Mouse (Mus musculus): ENCODE results near the gene Polr2f. TPM values are rescaled to one million over a fixed set of nuclear protein-coding genes. Genes with fewer than 3 reads are reported as not detected.

Gene Polr2f
- polyA plus RNA-seq, 1 experiment, result 107 TPM

- Histone ChIP-seq H3K4me3 (ENCODE audit: insufficient read depth, low read length) (no peak overlapping the region), H3K27ac (ENCODE audit: insufficient read depth, low read depth, low read length) (no peak overlapping the region), H3K4me1 (ENCODE audit: control insufficient read depth, insufficient read depth, low read length) (no peaks in the 10 kb centered on the region)
- no peak for TF ChIP-seq CTCF (IDR thresholded peaks at IDR 0.05; ENCODE audit: low read depth, low read length)
- TF ChIP-seq POLR2A (IDR thresholded peaks at IDR 0.05; ENCODE audit: borderline replicate concordance, low read depth, low read length), result no peak
These were observed 40.4 kb upstream of the Polr2f start for GRCm38 (mm10) chr15:79100391-79100790.

- TF ChIP-seq POLR2A (IDR thresholded peaks at IDR 0.05; ENCODE audit: borderline replicate concordance, low read depth, low read length), result no peak
- H3K4me3 ChIP-seq (ENCODE audit: insufficient read depth, low read length), result no peak overlapping the region
- H3K27ac ChIP-seq (ENCODE audit: insufficient read depth, low read depth, low read length), result no peak overlapping the region
These were observed 39.3 kb upstream of the Polr2f start for GRCm38 (mm10) chr15:79101531-79101930.

GRCm38 (mm10) chr15:79103264-79103663 lies 37.5 kb upstream of the Polr2f start:
- Histone ChIP-seq H3K27ac (ENCODE audit: insufficient read depth, low read depth, low read length) (no peak overlapping the region), H3K4me1 (ENCODE audit: control insufficient read depth, insufficient read depth, low read length) (peaks cover 9% of the 10 kb centered on the region), H3K4me3 (ENCODE audit: insufficient read depth, low read length) (no peak overlapping the region)
- TF ChIP-seq CTCF (IDR thresholded peaks at IDR 0.05; ENCODE audit: low read depth, low read length) (no peak), POLR2A (IDR thresholded peaks at IDR 0.05; ENCODE audit: borderline replicate concordance, low read depth, low read length) (no peak)

More at GRCm38 (mm10) chr15:79101531-79101930, 39.3 kb upstream of the Polr2f start:
- no peaks in the 10 kb centered on the region for H3K4me1 ChIP-seq (ENCODE audit: control insufficient read depth, insufficient read depth, low read length)

- peaks cover 21% of the 10 kb centered on the region for H3K4me1 ChIP-seq (ENCODE audit: control insufficient read depth, insufficient read depth, low read length)
- no peak overlapping the region for H3K27ac ChIP-seq (ENCODE audit: insufficient read depth, low read depth, low read length)
- no peak for TF ChIP-seq POLR2A (IDR thresholded peaks at IDR 0.05; ENCODE audit: borderline replicate concordance, low read depth, low read length)
- TF ChIP-seq CTCF (IDR thresholded peaks at IDR 0.05; ENCODE audit: low read depth, low read length), result no peak
- H3K4me3 ChIP-seq (ENCODE audit: insufficient read depth, low read length), result no peak overlapping the region
These were observed 35.0 kb upstream of the Polr2f start for GRCm38 (mm10) chr15:79105804-79106203.

GRCm38 (mm10) chr15:79107966-79108365 lies 32.8 kb upstream of the Polr2f start:
- H3K4me1 ChIP-seq (ENCODE audit: control insufficient read depth, insufficient read depth, low read length), result peaks cover 26% of the 10 kb centered on the region
- peak overlapping the region; percentile 95 for H3K4me3 ChIP-seq (ENCODE audit: insufficient read depth, low read length)
- H3K27ac ChIP-seq (ENCODE audit: insufficient read depth, low read depth, low read length), result peak overlapping the region; percentile 38
- TF ChIP-seq CTCF (IDR thresholded peaks at IDR 0.05; ENCODE audit: low read depth, low read length) (0 out of 2 replicates have a peak, but pooled peaks have one; percentile 11), POLR2A (IDR thresholded peaks at IDR 0.05; ENCODE audit: borderline replicate concordance, low read depth, low read length) (no peak; the same call in 1 of the 2 replicates)

GRCm38 (mm10) chr15:79108421-79109320 lies 32.1 kb upstream of the Polr2f start, which contains the start of gene Micall1:
TSS of gene Micall1 (plus strand) at chr15:79108898.
- peaks cover 26% of the 10 kb centered on the region for H3K4me1 ChIP-seq (ENCODE audit: control insufficient read depth, insufficient read depth, low read length)
- TF ChIP-seq CTCF (IDR thresholded peaks at IDR 0.05; ENCODE audit: low read depth, low read length) (no peak), POLR2A (IDR thresholded peaks at IDR 0.05; ENCODE audit: borderline replicate concordance, low read depth, low read length) (no peak)

GRCm38 (mm10) chr15:79109321-79109934 lies 31.4 kb upstream of the Polr2f start:
- H3K4me1 ChIP-seq (ENCODE audit: control insufficient read depth, insufficient read depth, low read length), result peaks cover 26% of the 10 kb centered on the region
- TF ChIP-seq CTCF (IDR thresholded peaks at IDR 0.05; ENCODE audit: low read depth, low read length), result no peak
- no peak for TF ChIP-seq POLR2A (IDR thresholded peaks at IDR 0.05; ENCODE audit: borderline replicate concordance, low read depth, low read length)
- peak overlapping the region; percentile 95 for H3K4me3 ChIP-seq (ENCODE audit: insufficient read depth, low read length)
- peak overlapping the region; percentile 58 for H3K27ac ChIP-seq (ENCODE audit: insufficient read depth, low read depth, low read length)

More at GRCm38 (mm10) chr15:79108421-79109320, 32.1 kb upstream of the Polr2f start, which contains the start of gene Micall1:
- peak within 1 kb of the TSS; percentile 58 for H3K27ac ChIP-seq (ENCODE audit: insufficient read depth, low read depth, low read length)
- H3K4me3 ChIP-seq (ENCODE audit: insufficient read depth, low read length), result peak within 1 kb of the TSS; percentile 95

GRCm38 (mm10) chr15:79110031-79110430 lies 30.8 kb upstream of the Polr2f start:
- Histone ChIP-seq H3K27ac (ENCODE audit: insufficient read depth, low read depth, low read length) (no peak overlapping the region), H3K4me3 (ENCODE audit: insufficient read depth, low read length) (peak overlapping the region; percentile 95), H3K4me1 (ENCODE audit: control insufficient read depth, insufficient read depth, low read length) (peaks cover 26% of the 10 kb centered on the region)
- TF ChIP-seq CTCF (IDR thresholded peaks at IDR 0.05; ENCODE audit: low read depth, low read length) (no peak), POLR2A (IDR thresholded peaks at IDR 0.05; ENCODE audit: borderline replicate concordance, low read depth, low read length) (no peak)

- TF ChIP-seq POLR2A (IDR thresholded peaks at IDR 0.05; ENCODE audit: borderline replicate concordance, low read depth, low read length) (no peak), CTCF (IDR thresholded peaks at IDR 0.05; ENCODE audit: low read depth, low read length) (no peak)
- Histone ChIP-seq H3K4me3 (ENCODE audit: insufficient read depth, low read length) (no peak overlapping the region; the same call in 1 of the 2 replicates), H3K27ac (ENCODE audit: insufficient read depth, low read depth, low read length) (no peak overlapping the region), H3K4me1 (ENCODE audit: control insufficient read depth, insufficient read depth, low read length) (peaks cover 26% of the 10 kb centered on the region)
These were observed 30.3 kb upstream of the Polr2f start for GRCm38 (mm10) chr15:79110528-79110927.

- H3K27ac ChIP-seq (ENCODE audit: insufficient read depth, low read depth, low read length), result no peak overlapping the region
- no peak overlapping the region for H3K4me3 ChIP-seq (ENCODE audit: insufficient read depth, low read length)
- peaks cover 26% of the 10 kb centered on the region for H3K4me1 ChIP-seq (ENCODE audit: control insufficient read depth, insufficient read depth, low read length)
- TF ChIP-seq POLR2A (IDR thresholded peaks at IDR 0.05; ENCODE audit: borderline replicate concordance, low read depth, low read length), result no peak
- TF ChIP-seq CTCF (IDR thresholded peaks at IDR 0.05; ENCODE audit: low read depth, low read length), result no peak
These were observed 29.0 kb upstream of the Polr2f start for GRCm38 (mm10) chr15:79111774-79112173.

Data from bone marrow macrophage, adult 2 months (primary cell).